Mouse (Mus musculus) lung, embryonic 14.5 days (tissue): ENCODE measurements around the gene Apof. TPM values are rescaled to one million over a fixed set of nuclear protein-coding genes. Genes with fewer than 3 reads are reported as not detected.

Experiments
- ATAC-seq: fragments of 200-750 bp; cut with Nextera tagmentation; 2 replicates; pipeline ENCODE4 v1.8.0; 2017; ENCODE audit warnings: mild to moderate bottlenecking, moderate TSS enrichment, moderate library complexity; ENCODE audit not compliant: insufficient read depth
- DNase-seq: peaks from one replicate; pipeline ENCODE4 v3.0.0-alpha.2; 2015
- H3K27ac ChIP-seq: fragments of 300-500 bp; sonication (generic); 2 replicates; pipeline ENCODE4 v1.5.1; 2014; ENCODE audit warnings: low read depth, mild to moderate bottlenecking, moderate library complexity
- H3K27me3 ChIP-seq: fragments of 300-500 bp; sonication (generic); 2 replicates; pipeline ENCODE4 v1.6.1; 2014; ENCODE audit warnings: low read length, control low read depth; ENCODE audit not compliant: insufficient read depth
- H3K36me3 ChIP-seq: fragments of 300-500 bp; sonication (generic); 2 replicates; pipeline ENCODE4 v1.6.1; 2014; ENCODE audit warnings: control low read depth; ENCODE audit not compliant: insufficient read depth
- H3K4me1 ChIP-seq: fragments of 300-500 bp; sonication (generic); 2 replicates; pipeline ENCODE4 v1.6.1; 2014; ENCODE audit warnings: antibody characterized with exemption, control low read depth; ENCODE audit not compliant: insufficient read depth
- H3K4me2 ChIP-seq: fragments of 300-500 bp; sonication (generic); 2 replicates; pipeline ENCODE4 v1.6.1; 2014; ENCODE audit warnings: mild to moderate bottlenecking
- H3K4me3 ChIP-seq: fragments of 300-500 bp; sonication (generic); 2 replicates; pipeline ENCODE4 v1.5.1; 2014; ENCODE audit warnings: low read depth, low read length
- H3K9ac ChIP-seq: fragments of 300-500 bp; sonication (generic); 2 replicates; pipeline ENCODE4 v1.6.1; 2014
- H3K9me3 ChIP-seq: fragments of 300-500 bp; sonication (generic); 2 replicates; pipeline ENCODE4 v1.6.1; 2016; ENCODE audit warnings: low read depth, low read length, control low read depth
- CTCF ChIP-seq: IDR thresholded peaks from 2 replicates; pipeline ENCODE4 v1.5.1; 2016; ENCODE audit warnings: antibody characterized with exemption, low read depth
- WGBS: fragments of 180-500 bp; shearing (Covaris S2); extraction: QIAGEN DNeasy Blood & Tissue Kit; methylation state at CpG from one replicate; pipeline ENCODE4 v1.1.7; 2014; 5-methylcytosine and 5-hydroxymethylcytosine counted together
- polyA plus RNA-seq: library from polyadenylated mRNA; unstranded; fragments of >200 nt; fragmentation: Nextera tagmentation; extraction: Ambion mirVana; gene quantifications from 2 replicates; pipeline ENCODE4 v1.2.1, GENCODE M21; 2014

Gene Apof
- polyA plus RNA-seq, 1 experiment from 2014 or later, result not detected

GRCm38 (mm10) chr10:128243252-128243651 is 25.2 kb upstream of the Apof start:
- TF ChIP-seq CTCF, result no peak
- 88% methylated on average over 8 of the region's 8 CpGs for WGBS
- Histone ChIP-seq H3K4me2 (no peak overlapping the region), H3K9me3 (no peaks in the 10 kb centered on the region), H3K9ac (no peak overlapping the region), H3K4me3 (no peak overlapping the region), H3K27ac (no peak overlapping the region), H3K36me3 (peaks cover 88% of the 10 kb centered on the region), H3K27me3 (no peaks in the 10 kb centered on the region), H3K4me1 (no peaks in the 10 kb centered on the region)
- DNase-seq (no peak), ATAC-seq (no peak)

- Histone ChIP-seq H3K36me3 (peaks cover 96% of the 10 kb centered on the region), H3K9ac (no peak overlapping the region)
- TF ChIP-seq CTCF, result no peak
These were observed 24.4 kb upstream of the Apof start for GRCm38 (mm10) chr10:128244121-128244520.

GRCm38 (mm10) chr10:128247020-128247732 is 21.3 kb upstream of the Apof start:
- TF ChIP-seq CTCF, result no peak
- H3K27ac ChIP-seq, result peak overlapping the region; percentile 71; the same call in 1 of the 2 replicates
- 78% methylated on average over 17 of the region's 17 CpGs for WGBS
- H3K4me3 ChIP-seq, result no peak overlapping the region
- DNase-seq (peak; percentile 65), ATAC-seq (no peak)
- no peaks in the 10 kb centered on the region for H3K4me1 ChIP-seq
- no peaks in the 10 kb centered on the region for H3K27me3 ChIP-seq
- peaks cover 99% of the 10 kb centered on the region for H3K36me3 ChIP-seq
- no peaks in the 10 kb centered on the region for H3K9me3 ChIP-seq
- H3K4me2 ChIP-seq, result peak overlapping the region; percentile 38
- H3K9ac ChIP-seq, result no peak overlapping the region

More at GRCm38 (mm10) chr10:128244121-128244520, 24.4 kb upstream of the Apof start:
- Histone ChIP-seq H3K4me2 (no peak overlapping the region), H3K4me3 (no peak overlapping the region), H3K27me3 (no peaks in the 10 kb centered on the region), H3K27ac (no peak overlapping the region), H3K9me3 (no peaks in the 10 kb centered on the region), H3K4me1 (no peaks in the 10 kb centered on the region)
- WGBS, result 92% methylated on average over 15 of the region's 15 CpGs
- ATAC-seq, result no peak
- DNase-seq, result no peak

- no peak overlapping the region for H3K9ac ChIP-seq
- no peak for ATAC-seq
- no peaks in the 10 kb centered on the region for H3K27me3 ChIP-seq
- H3K36me3 ChIP-seq, result peaks cover 78% of the 10 kb centered on the region
- 91% methylated on average over 13 of the region's 13 CpGs for WGBS
- no peak overlapping the region for H3K4me3 ChIP-seq
- no peaks in the 10 kb centered on the region for H3K9me3 ChIP-seq
- no peak overlapping the region for H3K4me2 ChIP-seq
- TF ChIP-seq CTCF, result no peak
- DNase-seq, result no peak
- no peak overlapping the region for H3K27ac ChIP-seq
- H3K4me1 ChIP-seq, result no peaks in the 10 kb centered on the region
These were observed 17.9 kb upstream of the Apof start for GRCm38 (mm10) chr10:128250565-128250964.

- no peaks in the 10 kb centered on the region for H3K27me3 ChIP-seq
- no peak for ATAC-seq
- no peaks in the 10 kb centered on the region for H3K9me3 ChIP-seq
- no peak within 1 kb of the TSS for H3K4me2 ChIP-seq
- no peak within 1 kb of the TSS for H3K9ac ChIP-seq
- no peak within 1 kb of the TSS for H3K27ac ChIP-seq
- no peak for TF ChIP-seq CTCF
- no peak within 1 kb of the TSS for H3K4me3 ChIP-seq
- DNase-seq, result no peak
- H3K4me1 ChIP-seq, result no peaks in the 10 kb centered on the region
- WGBS, result 76% methylated on average over 4 of the region's 4 CpGs
- peaks cover 46% of the 10 kb centered on the region for H3K36me3 ChIP-seq
These were observed 14.7 kb upstream of the Apof start, which contains the start of gene Apon for GRCm38 (mm10) chr10:128253677-128254255. TSS of gene Apon (plus strand) at chr10:128254096.

GRCm38 (mm10) chr10:128255925-128256324 is 12.5 kb upstream of the Apof start:
- DNase-seq (no peak), ATAC-seq (no peak)
- Histone ChIP-seq H3K4me3 (no peak overlapping the region), H3K27me3 (no peaks in the 10 kb centered on the region), H3K4me2 (no peak overlapping the region), H3K9ac (no peak overlapping the region), H3K36me3 (peaks cover 25% of the 10 kb centered on the region), H3K27ac (no peak overlapping the region), H3K4me1 (no peaks in the 10 kb centered on the region), H3K9me3 (no peaks in the 10 kb centered on the region)
- no peak for TF ChIP-seq CTCF
- 76% methylated on average over 8 of the region's 8 CpGs for WGBS

GRCm38 (mm10) chr10:128256328-128256727 is 12.1 kb upstream of the Apof start:
- Histone ChIP-seq H3K27me3 (no peaks in the 10 kb centered on the region), H3K36me3 (peaks cover 21% of the 10 kb centered on the region), H3K4me1 (no peaks in the 10 kb centered on the region), H3K4me2 (no peak overlapping the region), H3K4me3 (no peak overlapping the region), H3K9ac (no peak overlapping the region), H3K9me3 (no peaks in the 10 kb centered on the region), H3K27ac (no peak overlapping the region)
- 70% methylated on average over 8 of the region's 8 CpGs for WGBS
- DNase-seq (no peak), ATAC-seq (no peak)
- no peak for TF ChIP-seq CTCF
